Mouse (Mus musculus) C2C12 (cell line): Measurements from ENCODE around the gene Gtf2h1.

ENCODE experiments used
- CEBPB ChIP-seq: IDR thresholded peaks from one replicate; pipeline ENCODE4 v1.6.1; 2011; ENCODE audit warnings: low read depth, mild to moderate bottlenecking, control low read depth, moderate library complexity
- CTCF ChIP-seq: IDR thresholded peaks from one replicate; pipeline ENCODE4 v1.5.1; 2011; ENCODE audit not compliant: control insufficient read depth, insufficient read depth, insufficient read length
- MAX ChIP-seq: IDR thresholded peaks from one replicate; pipeline ENCODE4 v1.6.1; 2011; ENCODE audit warnings: mild to moderate bottlenecking, control low read depth

GRCm38 (mm10) chr7:46837073-46837472 lies 41.2 kb downstream of the Gtf2h1 start:
- no peak for TF ChIP-seq CEBPB
- no peak for TF ChIP-seq CTCF
- no peak for TF ChIP-seq MAX
